Mouse (Mus musculus) cortical plate, adult 2 months (tissue): Measurements from ENCODE around the gene Elf1.

Source experiments
- CTCF ChIP-seq: fragments of 200-500 bp; IDR thresholded peaks from 2 replicates; pipeline ENCODE4 v1.5.1; 2011; ENCODE audit warnings: mild to moderate bottlenecking, control low read depth, low read length; ENCODE audit not compliant: insufficient read depth; ENCODE audit errors: extremely low read depth
- POLR2A ChIP-seq: fragments of 200-500 bp; IDR thresholded peaks from 2 replicates; pipeline ENCODE4 v1.6.1; 2011; ENCODE audit warnings: mild to moderate bottlenecking, low read length, control low read depth; ENCODE audit not compliant: insufficient read depth; ENCODE audit errors: extremely low read depth

DNA sequence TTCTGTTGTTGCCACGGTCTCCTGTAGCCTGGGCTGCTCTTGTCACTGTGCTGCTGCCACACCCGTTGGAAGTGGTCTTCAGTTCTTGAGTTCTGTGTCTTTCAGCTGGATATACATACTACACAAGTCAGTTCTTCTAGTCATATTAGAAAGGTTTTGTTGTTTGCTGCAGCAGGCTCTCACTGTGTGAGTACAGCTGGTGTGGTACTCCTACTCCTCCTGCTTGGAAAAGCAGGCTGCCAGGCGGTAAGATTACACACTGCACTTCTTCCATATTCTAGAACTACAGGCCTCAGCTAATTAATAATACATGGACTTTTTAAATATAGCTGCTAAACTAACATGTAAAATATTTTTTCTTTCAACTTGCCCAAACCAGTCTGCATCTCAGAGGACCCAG lies 125.9 kb downstream of the Elf1 start:
- TF ChIP-seq CTCF: no peak
- no peak for TF ChIP-seq POLR2A
